Mouse (Mus musculus) MEL (cell line): ENCODE measurements around the gene Chac2.

Source experiments
- CHD2 ChIP-seq: IDR thresholded peaks from 2 replicates; pipeline ENCODE4 v1.6.1; 2011; ENCODE audit warnings: low read length, improper control_type of control experiment
- CTCF ChIP-seq, 3 experiments: IDR thresholded peaks in 2 of 3; conservative IDR thresholded peaks in 1 of 3; 2 replicates each; pipeline ENCODE4 v1.5.1; 2011 to 2012; ENCODE audit warnings: low read length in 3 of 3, low read depth in 2 of 3, mild to moderate bottlenecking in 2 of 3, improper control_type of control experiment in 1 of 3, inconsistent platforms in 1 of 3, mixed read lengths in 1 of 3, moderate library complexity in 1 of 3; ENCODE audit not compliant: control insufficient read depth in 1 of 3, insufficient read depth in 1 of 3, poor library complexity in 1 of 3, severe bottlenecking in 1 of 3
- EP300 ChIP-seq, 2 experiments: IDR thresholded peaks; 2 replicates each; pipeline ENCODE4 v1.6.1; 2011; ENCODE audit warnings: improper control_type of control experiment in 2 of 2, low read length in 2 of 2, low read depth in 1 of 2, mild to moderate bottlenecking in 1 of 2
- POLR2A ChIP-seq, 2 experiments: IDR thresholded peaks; 2 replicates each; pipeline ENCODE4 v1.6.1; 2011 to 2012; ENCODE audit warnings: low read length in 2 of 2, mild to moderate bottlenecking in 2 of 2, control low read depth in 1 of 2, improper control_type of control experiment in 1 of 2, low read depth in 1 of 2, moderate library complexity in 1 of 2; ENCODE audit not compliant: control insufficient read depth in 1 of 2, insufficient read depth in 1 of 2, poor library complexity in 1 of 2
- POLR2AphosphoS2 ChIP-seq: IDR thresholded peaks from 2 replicates; pipeline ENCODE4 v1.6.1; 2011; ENCODE audit warnings: low read length, improper control_type of control experiment
- RAD21 ChIP-seq: IDR thresholded peaks from 2 replicates; pipeline ENCODE4 v1.6.1; 2011; ENCODE audit warnings: mild to moderate bottlenecking, low read depth, low read length, improper control_type of control experiment
- RCOR1 ChIP-seq: IDR thresholded peaks from 2 replicates; pipeline ENCODE4 v1.6.1; 2012; ENCODE audit warnings: low read depth, mild to moderate bottlenecking, inconsistent platforms, low read length, improper control_type of control experiment
- TAL1 ChIP-seq: IDR thresholded peaks from 2 replicates; pipeline ENCODE4 v1.6.1; 2012; ENCODE audit warnings: mild to moderate bottlenecking, inconsistent platforms, low read length, moderate library complexity, mixed read lengths
- USF1 ChIP-seq: IDR thresholded peaks from 2 replicates; pipeline ENCODE4 v1.6.1; 2014; ENCODE audit warnings: low read depth, mild to moderate bottlenecking, inconsistent platforms, low read length, improper control_type of control experiment, moderate library complexity

DNA sequence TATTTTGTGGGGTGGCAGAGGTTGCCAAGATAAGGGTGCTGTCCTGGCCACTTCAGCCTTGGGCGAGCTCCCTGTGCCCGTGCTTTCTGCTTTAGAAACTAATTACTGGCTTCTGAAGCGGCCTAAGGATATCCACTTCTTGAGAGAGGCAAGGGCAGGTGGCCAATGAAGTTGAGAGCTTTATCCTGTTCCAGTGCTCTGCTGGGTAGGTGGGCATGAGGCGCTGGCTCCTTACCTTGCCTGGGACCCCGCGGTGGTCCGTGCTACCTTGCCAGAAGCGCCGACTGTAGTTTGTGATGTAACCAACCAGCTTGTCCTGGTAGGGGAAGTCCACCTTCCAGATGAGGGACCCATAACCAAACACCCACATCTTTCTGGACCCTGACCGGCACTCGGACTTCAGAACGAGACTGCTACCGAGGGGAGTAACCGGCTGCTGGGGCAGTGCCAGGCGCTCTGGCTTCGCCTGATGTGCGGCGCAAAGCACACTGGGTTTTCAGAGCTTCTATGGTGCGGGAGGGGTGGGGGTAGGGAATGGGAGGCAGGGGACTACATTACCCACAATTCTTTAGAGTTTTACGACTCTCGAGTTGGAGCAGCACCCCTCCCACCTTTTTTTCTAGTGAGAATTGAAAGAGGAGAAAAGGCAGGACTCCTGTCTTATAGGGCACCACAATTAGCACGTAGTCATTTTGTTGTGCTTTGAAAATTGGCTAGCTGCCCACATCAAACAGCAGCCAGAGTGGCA is at the start of gene Chac2:
- TF ChIP-seq CTCF (IDR thresholded peaks at IDR 0.05 in 2 of 3, conservative IDR thresholded peaks at IDR 0.05 in 1 of 3; ENCODE audit: control insufficient read depth in 1 of 3, insufficient read depth in 1 of 3, low read depth in 2 of 3, low read length in 3 of 3, poor library complexity in 1 of 3, severe bottlenecking in 1 of 3) (no peak), POLR2A (IDR thresholded peaks at IDR 0.05; ENCODE audit: control insufficient read depth in 1 of 2, insufficient read depth in 1 of 2, low read depth in 1 of 2, low read length in 2 of 2, poor library complexity in 1 of 2) (peak; percentile 83 to 92), RAD21 (no peak), POLR2AphosphoS2 (peak; percentile 96), EP300 (IDR thresholded peaks at IDR 0.05; ENCODE audit: low read depth in 1 of 2, low read length in 2 of 2) (peak; percentile 20 to 27), RCOR1 (no peak), CHD2 (peak; percentile 83), TAL1 (no peak), USF1 (no peak)
